Mouse (Mus musculus): Measurements from ENCODE around the gene Nfe2. TPM values are rescaled to one million over a fixed set of nuclear protein-coding genes. Genes with fewer than 3 reads are reported as not detected.

Nfe2 gene
- under 1 TPM in 1 of 2 experiments, not detected in 1; 0.39 TPM for total RNA-seq (2021)
- long read RNA-seq: 0 reads

DNA sequence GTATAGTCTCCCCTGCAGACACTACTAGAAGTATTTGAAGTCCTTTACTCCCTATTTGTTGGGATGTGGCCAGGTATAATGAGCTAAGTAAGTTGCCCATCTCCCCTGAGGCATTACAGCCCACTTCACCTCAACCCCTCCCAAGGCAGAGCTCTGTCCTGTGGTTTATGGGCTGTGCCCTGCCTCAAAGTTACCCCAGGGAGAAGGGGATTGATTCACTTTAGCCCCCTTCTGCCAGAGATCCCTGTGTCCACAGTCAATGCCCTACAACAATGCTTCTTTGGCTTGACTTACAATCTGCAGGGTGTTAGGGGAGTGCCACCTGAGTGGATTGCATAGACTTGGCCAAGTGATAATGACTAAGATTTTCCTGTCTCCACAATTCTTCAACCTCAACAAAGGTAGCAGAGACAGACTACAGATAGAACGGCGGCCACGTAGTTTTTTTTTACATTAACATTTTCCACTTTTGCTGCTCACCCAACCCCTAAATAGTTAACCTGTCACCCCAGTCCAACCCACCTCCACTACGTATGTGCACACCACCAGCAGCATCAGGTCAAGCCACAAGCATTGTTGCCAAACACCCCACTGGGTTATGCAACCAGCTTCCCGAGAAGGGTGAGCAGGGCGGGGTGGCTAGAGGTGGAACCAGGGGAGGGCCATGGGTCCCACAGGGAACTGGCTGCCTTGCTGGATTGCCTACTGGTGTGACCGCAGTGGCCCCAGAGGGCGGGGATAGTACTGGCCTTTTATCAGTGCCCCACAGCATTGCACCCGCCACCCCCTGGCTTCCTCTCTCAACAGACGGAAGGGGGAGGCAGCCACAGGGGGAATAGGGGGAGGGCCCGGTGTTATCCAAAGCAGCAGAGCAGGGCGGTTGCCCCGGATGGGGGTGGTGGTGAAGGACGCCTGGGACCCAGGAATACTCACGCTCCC, at the start of gene Nfe2:
Gene Nfe2, minus strand, starts transcription at position 614 of the 939 bp plus-strand sequence.
- peak in 1 of 2 experiments; percentile 16 for DNase-seq (ENCODE audit: low spot score in 2 of 2)

DNA sequence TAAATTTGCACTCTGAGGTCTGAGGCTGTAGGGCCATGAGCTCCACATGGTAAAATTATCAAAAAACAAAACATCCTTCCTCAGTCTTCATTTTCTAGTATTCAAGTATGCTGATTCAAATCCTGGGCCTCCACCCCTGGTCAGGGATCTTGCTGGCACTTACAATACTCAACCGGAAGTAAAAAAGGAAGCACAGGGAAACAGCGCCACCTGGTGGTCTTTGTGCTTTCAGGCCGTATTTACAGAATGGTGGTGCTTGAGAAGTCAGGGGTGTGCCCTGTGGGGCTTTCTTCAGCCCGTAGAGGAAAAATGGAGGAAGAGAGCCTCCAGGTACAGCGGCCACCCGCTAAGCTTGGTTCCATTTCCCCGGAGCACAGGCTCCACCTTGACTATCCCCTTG, 48.9 kb upstream of the Nfe2 start:
- DNase-seq (ENCODE audit: low spot score in 2 of 2): peak; percentile 96

DNA sequence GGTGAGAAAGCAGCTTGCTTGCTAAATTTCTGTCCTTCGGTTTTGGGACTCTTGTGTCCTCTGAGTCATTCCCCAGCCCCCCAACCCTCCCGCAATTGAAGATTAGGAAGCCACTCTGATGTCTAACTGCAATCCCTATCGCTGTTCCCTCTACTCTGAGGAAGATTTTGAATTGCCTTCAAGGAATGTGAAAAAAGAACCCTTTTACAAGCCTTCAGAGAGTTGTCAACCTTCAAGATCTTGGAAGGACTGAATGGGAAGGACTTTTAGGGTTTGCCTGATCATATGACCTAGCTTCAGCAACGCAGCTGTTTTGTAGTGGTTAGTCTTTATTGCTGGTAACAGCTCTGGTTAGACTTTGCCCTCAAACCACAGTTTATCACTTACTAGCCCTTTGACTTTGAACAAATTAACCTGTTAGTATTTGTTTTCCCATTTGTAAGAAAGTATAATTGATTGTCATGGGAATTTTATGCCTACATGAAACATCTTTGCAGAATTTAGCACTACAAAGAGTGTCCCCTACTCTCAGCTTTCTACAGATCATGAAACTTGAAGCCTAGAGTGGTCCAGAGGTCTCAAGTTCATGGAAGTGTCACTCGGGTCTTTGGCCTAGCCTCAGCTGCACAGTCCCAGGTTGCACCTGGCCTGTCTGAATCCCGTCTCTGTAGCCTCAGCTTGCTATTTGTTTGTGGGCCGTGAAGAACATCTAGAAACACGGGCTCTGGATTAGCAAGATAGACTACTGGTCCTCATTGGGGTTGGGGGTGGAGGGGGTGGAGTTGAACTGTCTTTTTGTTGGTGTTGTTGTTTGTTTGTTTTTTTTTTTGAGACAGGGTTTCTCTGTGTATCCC, 47.8 kb upstream of the Nfe2 start:
- DNase-seq (ENCODE audit: low spot score in 2 of 2): no peak

DNA sequence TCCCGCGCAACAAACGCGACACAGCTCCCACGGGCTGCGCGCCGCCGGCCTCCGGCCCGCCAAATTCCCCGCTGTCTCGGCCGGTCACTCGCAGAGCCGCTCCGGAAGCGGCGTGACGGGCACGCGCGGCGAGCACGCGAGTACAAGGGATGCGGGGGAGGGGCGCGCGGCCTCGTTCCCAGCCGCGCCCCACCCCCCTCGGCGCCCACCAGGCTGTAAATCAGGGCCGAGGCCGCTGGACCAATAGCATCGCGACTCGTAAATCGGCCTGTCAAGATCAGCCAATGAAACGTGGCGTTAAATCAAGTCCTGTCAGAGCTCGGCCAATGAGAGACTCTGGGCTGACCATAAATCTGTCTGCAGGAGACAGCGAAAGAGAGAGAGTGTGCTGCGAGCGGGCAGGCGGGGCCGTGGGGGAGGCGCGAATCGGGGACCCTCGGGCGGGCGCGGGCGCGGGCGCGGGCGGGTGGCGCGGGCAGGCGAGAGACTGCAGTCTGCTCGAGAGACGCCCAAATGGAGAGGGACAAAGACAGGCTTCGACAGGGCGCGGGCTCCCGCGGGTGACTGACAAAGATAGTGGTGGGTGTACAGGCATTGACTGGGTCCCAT, 47.0 kb upstream of the Nfe2 start:
- peak; percentile 97 for DNase-seq (ENCODE audit: low spot score in 2 of 2)

DNA sequence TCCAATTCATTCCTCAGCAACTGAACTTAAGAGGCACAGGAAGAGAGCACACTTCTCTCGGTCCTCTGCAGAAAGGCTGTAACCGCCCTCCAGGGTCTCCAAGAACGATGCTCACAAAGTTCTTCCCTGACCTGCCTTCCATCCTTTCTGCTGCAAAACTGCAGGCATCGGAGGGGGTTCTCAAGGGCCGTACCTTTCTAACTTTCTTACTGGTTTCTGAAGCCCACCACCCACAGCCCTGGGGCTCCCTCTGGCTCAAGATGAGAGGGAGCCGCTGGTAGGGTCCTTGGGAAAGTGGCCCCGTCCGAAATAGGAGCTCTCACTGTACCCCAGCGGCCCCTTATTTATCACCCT, 46.4 kb upstream of the Nfe2 start:
- no peak for DNase-seq (ENCODE audit: low spot score in 2 of 2)

DNA sequence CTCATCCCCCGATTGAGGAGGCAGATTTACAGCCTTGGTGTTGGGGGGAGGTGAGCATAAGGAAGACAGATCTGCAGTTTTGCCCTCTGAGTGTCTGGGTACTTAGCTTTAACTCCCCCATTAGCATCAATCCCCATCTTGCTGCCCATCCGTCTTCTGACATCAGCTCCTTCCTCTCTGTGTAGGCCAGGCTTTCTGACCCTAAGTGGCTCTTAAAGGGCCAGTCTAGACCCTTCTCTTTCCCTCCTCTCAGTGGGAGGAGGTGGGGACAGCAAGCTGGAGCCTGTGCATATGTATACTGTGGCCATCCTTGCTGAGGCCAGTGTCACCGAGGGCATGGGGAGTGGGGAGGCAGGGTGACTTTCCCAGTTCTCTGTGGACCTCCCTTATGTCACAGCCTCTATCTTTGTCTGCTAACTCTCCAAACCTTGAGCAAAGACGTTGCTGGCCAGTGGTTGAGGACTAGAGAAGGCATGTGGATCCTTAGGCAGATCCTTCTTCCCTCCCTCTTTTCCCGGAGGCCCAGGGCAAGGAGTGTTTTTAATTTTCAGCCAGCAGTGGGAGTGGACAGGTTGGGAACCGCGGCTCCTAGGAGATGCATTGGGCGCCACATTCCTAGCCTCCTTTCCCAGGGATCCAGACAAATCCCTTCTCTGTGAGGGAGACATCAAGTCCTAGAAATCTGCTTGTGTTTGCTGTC, 45.9 kb upstream of the Nfe2 start:
- no peak for DNase-seq (ENCODE audit: low spot score in 2 of 2)

DNA sequence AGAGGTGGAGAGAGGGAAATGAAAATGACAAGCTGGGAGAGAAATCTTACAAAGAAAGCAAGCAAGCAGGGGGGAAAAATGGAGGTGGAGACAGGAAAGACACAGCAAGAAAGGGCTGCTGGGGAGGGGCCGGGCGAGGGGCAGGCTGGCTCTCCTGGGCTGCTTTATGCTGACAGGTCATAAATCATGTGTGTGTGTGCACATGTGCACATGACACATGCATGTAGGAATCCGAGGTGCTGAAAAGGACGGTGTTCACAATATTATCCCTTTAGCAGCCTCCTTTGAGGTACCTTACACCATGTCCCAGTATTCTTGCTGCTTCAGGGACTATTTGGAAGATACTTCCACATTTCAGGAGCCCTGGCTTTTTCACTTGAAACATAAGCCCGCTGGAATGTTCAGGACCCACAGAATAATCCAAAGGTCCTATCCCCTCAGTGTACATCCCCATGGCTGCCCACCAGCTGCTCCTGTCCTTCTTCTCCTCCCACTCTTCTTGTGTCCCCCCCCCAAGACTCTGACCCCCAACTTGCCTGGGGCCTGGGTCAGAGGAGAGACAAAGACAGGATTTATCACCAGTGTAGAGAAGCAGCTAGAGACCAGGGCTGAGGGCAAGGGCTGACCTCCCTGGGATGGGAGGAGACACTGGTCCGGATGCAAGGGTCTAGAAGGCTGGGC, 44.3 kb upstream of the Nfe2 start:
- DNase-seq (ENCODE audit: low spot score in 2 of 2): no peak

DNA sequence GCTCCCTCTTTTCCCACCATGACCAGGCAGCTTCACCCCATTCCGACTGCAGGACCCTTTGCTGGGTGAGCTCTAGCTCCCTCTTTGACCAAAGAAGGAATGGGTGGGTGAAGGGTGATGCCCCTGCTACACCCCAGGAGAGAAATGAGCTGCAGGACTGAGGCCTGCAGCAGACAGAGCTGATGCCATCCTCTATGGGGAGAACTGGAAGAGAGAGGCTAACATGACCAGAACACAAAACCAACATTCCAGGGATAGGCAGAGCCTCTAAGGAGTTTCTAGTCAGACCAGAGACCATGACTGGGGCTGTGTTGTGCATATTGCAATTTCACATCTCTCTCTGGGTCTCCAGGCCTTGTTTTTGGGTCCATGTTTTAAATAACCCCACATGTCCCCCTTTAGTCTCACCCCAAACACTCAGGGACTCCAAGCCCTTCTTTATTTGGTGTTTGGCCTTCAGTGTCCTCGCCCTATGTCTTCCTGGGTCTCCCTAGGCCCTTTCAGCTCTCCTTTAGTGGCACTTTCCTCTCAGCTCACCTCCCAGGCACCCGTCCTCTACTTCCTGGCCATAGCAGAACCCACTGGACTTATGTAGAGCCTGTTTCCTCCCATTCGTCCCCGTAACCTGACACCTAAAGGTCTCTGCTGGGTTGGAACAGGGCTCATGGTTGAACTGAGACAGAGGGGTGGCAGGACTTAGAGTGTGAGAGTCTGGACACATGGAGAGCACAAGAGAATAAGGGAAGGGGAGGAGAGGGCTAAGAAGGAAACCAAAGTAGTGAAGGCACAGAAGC, 43.5 kb upstream of the Nfe2 start:
- DNase-seq (ENCODE audit: low spot score in 2 of 2): no peak

DNA sequence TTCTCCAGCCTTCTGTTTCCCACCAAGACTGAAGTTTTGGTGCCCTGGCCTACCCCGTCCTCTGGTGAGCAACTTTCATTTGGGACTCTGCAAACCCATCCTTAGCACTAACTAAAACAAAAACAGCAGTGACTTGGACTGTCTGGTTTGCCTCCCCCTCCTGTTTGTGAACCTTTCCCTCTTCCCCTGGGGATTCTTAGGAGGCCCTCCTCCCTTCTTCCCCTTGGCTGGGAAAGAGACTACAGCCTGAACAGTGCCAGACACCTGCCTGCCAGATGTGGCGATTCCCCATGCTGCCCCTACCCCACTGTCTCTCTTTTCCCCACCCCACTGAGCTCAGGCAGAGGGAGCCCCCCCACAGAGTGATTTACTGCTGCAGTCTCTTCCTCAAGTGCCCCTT, 42.8 kb upstream of the Nfe2 start:
- DNase-seq (ENCODE audit: low spot score in 2 of 2): no peak

DNA sequence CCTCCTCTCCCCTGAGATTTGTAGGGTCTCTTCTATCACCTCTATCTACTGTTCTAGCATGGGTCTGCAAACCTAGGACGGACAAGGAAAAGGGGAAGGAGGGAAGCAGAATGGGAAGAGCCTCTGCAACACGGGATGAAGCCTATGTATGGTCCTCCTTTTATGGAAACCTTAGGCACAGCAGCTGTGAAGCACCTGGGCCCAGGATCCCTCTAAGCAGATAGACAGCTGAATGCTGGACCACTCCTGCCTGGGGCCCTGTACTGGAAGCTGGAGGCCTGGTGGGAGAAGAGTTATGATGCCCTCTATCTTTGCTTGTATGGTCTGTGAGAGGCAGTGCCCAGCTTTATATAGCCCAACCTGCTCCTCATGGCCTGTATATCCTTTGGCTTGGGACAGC, 42.4 kb upstream of the Nfe2 start:
- no peak for DNase-seq (ENCODE audit: low spot score in 2 of 2)

DNA sequence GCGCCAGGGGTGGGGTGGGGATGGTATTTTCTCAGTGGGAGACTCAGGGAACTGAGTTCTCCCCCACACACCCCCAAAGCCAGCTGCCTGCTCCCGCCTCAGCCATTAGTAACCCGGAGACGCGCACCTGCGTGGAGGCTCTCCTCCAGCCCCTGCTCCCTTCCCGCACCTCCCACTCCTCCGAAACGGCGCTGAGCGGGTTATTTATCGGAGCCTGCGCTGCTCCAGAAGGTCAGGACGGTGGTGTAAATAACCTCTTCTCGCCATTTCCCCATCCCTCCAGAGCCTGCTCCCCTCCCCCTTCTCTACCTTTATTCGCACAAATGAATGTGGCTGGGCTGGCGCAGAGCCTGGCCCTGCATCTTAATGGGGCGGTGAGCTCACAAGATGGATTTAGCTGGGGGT, 41.9 kb upstream of the Nfe2 start:
- peak in 1 of 2 experiments; percentile 69 for DNase-seq (ENCODE audit: low spot score in 2 of 2)

DNA sequence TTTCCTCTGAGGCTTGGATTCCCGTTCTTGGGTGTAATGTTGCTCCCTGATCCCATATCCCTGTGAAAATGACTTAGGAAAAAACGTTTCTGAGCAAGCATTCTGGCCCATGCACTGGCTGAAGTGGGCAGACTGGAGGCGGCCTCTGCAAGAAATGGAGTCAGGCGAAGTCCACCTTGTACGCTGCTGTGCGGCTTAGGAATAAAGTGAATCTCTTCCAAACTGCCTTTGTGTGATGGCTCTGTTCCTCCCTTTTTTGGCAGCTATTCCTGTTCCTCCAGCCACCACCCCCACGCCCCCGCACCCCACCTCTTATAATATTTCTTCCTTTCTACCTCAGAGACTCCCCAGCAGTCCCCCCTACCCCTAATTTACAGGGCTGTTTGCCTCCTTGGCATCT, 41.4 kb upstream of the Nfe2 start:
- DNase-seq (ENCODE audit: low spot score in 2 of 2): no peak

DNA sequence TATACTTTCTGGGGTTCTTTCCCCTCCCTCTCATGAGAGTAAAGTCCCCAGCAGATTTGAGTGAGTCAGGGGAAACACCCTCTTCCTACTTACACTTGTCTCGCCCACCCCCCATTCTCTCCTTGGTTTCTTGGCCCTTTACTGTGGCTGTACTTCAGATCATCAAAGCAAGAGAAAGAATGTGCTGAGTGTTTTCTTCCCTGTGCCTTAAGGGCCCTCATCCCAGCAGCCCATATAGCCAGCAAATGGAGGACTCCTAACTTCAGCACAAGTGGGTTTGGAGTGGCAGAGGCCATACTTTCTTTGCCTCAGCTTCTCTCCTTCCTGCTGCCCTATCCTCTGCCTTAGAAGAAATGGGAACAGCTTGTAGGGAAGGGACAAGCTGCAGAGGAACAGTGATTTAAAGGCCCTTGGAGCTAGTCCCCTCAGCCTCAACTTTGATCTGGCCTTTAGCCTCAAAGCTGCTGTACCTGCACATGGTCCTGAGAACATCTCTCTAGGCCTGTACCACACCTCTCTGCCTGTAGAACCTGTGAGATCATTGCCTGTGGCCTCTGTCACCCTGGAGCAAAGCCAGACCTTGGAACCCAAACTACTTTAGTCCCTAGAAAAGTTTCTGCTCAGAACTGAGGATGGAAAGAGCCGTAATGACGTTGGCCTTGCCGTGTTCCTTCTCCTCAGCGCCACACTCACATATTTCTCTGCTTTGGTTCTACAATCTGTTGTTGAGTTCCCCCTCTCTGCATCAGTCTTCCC, 40.8 kb upstream of the Nfe2 start:
- DNase-seq (ENCODE audit: low spot score in 2 of 2): no peak

DNA sequence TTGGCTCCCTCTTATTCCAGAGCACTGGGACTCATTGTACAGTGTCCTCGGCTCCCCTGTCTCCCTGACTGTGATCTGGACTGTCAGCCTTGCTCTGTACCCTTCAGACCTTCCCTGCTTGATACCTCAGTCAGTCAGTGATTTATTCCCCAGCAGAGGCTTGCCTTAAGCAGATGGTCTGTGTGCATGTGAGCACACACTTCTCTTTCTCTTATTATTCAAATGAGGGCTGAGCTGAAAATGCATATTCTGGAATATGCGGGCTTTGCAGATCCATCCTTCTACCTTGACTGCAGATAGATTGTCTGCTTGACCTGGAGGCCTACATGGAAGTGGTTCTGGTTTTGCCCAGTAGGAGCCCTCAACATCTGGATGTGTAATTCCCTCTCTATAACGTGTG, 39.8 kb upstream of the Nfe2 start:
- no peak for DNase-seq (ENCODE audit: low spot score in 2 of 2)

DNA sequence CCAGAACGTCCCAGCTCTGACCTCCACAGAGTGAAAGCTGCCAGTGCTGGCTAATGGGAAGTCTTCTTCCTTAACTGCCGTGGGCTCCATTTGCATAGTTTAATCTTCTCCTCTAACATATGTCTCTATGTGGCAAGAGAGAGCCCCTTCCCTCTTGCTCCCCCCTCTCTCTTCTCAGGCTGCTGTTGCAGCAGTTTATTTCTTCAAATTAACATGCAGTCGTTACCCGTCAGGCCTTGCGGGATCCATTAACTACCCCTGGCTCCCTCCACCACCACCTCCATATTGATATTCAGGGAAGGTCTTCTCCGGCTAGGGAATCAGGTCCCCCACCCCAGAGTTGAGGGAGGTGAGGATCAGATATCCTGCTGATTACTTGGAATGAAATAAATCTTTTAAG, 39.1 kb upstream of the Nfe2 start:
- no peak for DNase-seq (ENCODE audit: low spot score in 2 of 2)

DNA sequence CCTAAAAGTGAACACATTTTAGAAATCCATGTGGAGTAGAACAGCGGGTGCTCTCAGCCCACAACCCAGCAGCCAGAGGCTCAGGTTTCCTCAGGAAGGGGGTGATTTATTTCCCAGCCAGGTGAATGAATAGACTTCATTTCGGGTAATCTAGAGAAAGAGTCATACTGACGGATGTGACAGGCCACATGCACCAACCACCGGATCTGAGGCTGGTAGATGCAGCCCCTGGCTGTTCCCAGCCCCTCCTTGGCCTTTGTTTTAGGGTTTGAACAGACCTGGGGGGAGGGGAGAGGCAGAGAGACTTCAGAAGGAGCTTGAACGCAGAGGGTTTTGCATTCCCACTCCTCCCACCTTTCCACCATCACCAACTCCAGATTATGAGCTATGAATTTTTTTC, 37.6 kb upstream of the Nfe2 start:
- no peak for DNase-seq (ENCODE audit: low spot score in 2 of 2)

DNA sequence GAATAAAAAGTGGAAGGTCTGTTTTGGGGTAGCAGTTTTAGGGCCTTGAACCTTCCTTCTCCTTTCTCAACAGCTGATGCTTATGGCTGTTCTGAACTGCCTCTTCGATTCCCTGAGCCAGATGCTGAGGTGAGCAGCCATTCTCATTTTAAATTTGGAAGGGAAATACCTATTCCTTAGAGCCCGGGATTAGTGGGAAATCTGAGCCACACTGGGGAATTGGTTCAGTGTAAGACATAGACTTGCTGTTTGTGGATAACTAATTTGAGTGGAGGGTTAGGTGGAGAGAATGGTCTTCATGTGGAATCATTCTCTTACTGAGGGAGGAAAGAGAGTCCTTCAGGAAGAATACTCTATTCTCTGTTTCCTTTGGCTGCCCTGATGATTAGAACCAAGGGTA, 36.4 kb upstream of the Nfe2 start:
- DNase-seq (ENCODE audit: low spot score in 2 of 2): no peak

DNA sequence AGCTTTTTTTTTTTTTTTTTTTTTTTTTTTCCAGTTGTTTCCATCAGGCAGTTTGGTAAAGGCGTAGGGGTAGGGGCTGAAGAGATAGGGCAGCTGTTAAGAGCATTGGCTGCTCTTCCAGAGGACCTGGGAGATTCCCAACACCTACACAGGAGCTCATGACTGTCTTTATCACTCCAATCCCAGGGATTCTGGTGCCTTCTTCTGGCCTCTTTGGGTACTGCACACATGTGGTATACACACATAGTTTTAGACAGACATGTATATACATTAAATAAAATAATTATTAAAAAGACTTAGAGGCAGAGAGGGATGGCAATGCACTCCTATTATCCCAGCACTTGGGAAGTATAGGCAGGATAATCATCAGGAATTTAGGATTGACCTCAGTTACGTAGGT, 35.2 kb upstream of the Nfe2 start:
- no peak for DNase-seq (ENCODE audit: low spot score in 2 of 2)
